Mouse (Mus musculus) left cerebral cortex, adult 2 months (tissue): ENCODE results near the gene Pmm1. TPM values are rescaled to one million over a fixed set of nuclear protein-coding genes. Genes with fewer than 3 reads are reported as not detected.

Experiments
- DNase-seq, 2 experiments: peaks; one replicate each; pipeline ENCODE4 v3.0.0; 2021 to 2022; ENCODE audit warnings: low spot score in 2 of 2, mixed read lengths in 1 of 2; ENCODE audit errors: extremely low spot score in 1 of 2
- H3K27ac ChIP-seq: fragments of 200-600 bp; 2 replicates; pipeline ENCODE4 v1.8.1; 2022
- H3K4me3 ChIP-seq: fragments of 200-600 bp; 2 replicates; pipeline ENCODE4 v1.8.1; 2022
- CTCF ChIP-seq: fragments of 200-600 bp; IDR thresholded peaks from 2 replicates; pipeline ENCODE4 v1.8.1; 2022; ENCODE audit warnings: antibody characterized with exemption, mild to moderate bottlenecking, moderate library complexity
- intact Hi-C: fragments of 180-260 bp; cut with DNase I; formaldehyde crosslinking; loops from one replicate; pipeline ENCODE4 v1.15.1; 2025
- total RNA-seq, 2 experiments: library from RNA; stranded (reverse); gene quantifications; 2 replicates each; pipeline ENCODE4 v1.2.3; 2021

Gene Pmm1
- total RNA-seq, 2 experiments from 2014 or later = 199 to 206 TPM

- DNase-seq = no peak
- H3K27ac ChIP-seq = no peak overlapping the region
- intact Hi-C loops = no loop called here
- no peak for TF ChIP-seq CTCF
- no peak overlapping the region for H3K4me3 ChIP-seq
Measured at GRCm38 (mm10) chr15:81954151-81954583, 6.6 kb downstream of the Pmm1 start.

GRCm38 (mm10) chr15:81952310-81952709, 8.4 kb downstream of the Pmm1 start:
- no peak overlapping the region for H3K27ac ChIP-seq
- no peak; the same call in none of the 2 replicates for TF ChIP-seq CTCF
- DNase-seq = no peak
- intact Hi-C loops = no loop called here
- H3K4me3 ChIP-seq = no peak overlapping the region

- Histone ChIP-seq H3K4me3 (no peak overlapping the region), H3K27ac (no peak overlapping the region)
- DNase-seq = no peak
- intact Hi-C loops = no loop called here
- no peak for TF ChIP-seq CTCF
Measured at GRCm38 (mm10) chr15:81951159-81951558, 9.6 kb downstream of the Pmm1 start.

GRCm38 (mm10) chr15:81950716-81951115, 10.0 kb downstream of the Pmm1 start:
- intact Hi-C loops = no loop called here
- no peak overlapping the region for H3K27ac ChIP-seq
- H3K4me3 ChIP-seq = no peak overlapping the region
- no peak for TF ChIP-seq CTCF
- DNase-seq = no peak

GRCm38 (mm10) chr15:81949476-81950131, 11.1 kb downstream of the Pmm1 start:
- Histone ChIP-seq H3K27ac (no peak overlapping the region), H3K4me3 (no peak overlapping the region)
- intact Hi-C loops = no loop called here
- DNase-seq = no peak
- no peak for TF ChIP-seq CTCF

GRCm38 (mm10) chr15:81949076-81949475, 11.7 kb downstream of the Pmm1 start:
- intact Hi-C loops = no loop called here
- no peak overlapping the region for H3K27ac ChIP-seq
- no peak for DNase-seq
- TF ChIP-seq CTCF = no peak
- no peak overlapping the region for H3K4me3 ChIP-seq

GRCm38 (mm10) chr15:81943176-81943749, 17.5 kb downstream of the Pmm1 start:
- intact Hi-C loops = no loop called here
- no peak overlapping the region for H3K4me3 ChIP-seq
- TF ChIP-seq CTCF = no peak
- H3K27ac ChIP-seq = no peak overlapping the region
- DNase-seq = no peak

- Histone ChIP-seq H3K4me3 (no peak overlapping the region), H3K27ac (no peak overlapping the region)
- TF ChIP-seq CTCF = peak; percentile 28
- DNase-seq = no peak
- intact Hi-C loops = no loop called here
Measured at GRCm38 (mm10) chr15:81941010-81941409, 19.7 kb downstream of the Pmm1 start.

- no peak overlapping the region for H3K27ac ChIP-seq
- no peak for DNase-seq
- TF ChIP-seq CTCF = no peak
- intact Hi-C loops = no loop called here
- no peak overlapping the region for H3K4me3 ChIP-seq
Measured at GRCm38 (mm10) chr15:81940219-81940618, 20.5 kb downstream of the Pmm1 start.

- no peak for DNase-seq
- Histone ChIP-seq H3K4me3 (no peak overlapping the region), H3K27ac (peak overlapping the region; percentile 19; the same call in 1 of the 2 replicates)
- no peak for TF ChIP-seq CTCF
- intact Hi-C loops = loop anchor here (2.0 kb wide), 2 partner anchors 17 to 51 kb away; no protein-coding TSS in a partner anchor
Measured at GRCm38 (mm10) chr15:81939774-81940173, 21.0 kb downstream of the Pmm1 start.

- Histone ChIP-seq H3K4me3 (no peak overlapping the region), H3K27ac (peak overlapping the region; percentile 19; the same call in 1 of the 2 replicates)
- TF ChIP-seq CTCF = no peak
- intact Hi-C loops = loop anchor here (2.0 kb wide), 2 partner anchors 18 to 52 kb away; no protein-coding TSS in a partner anchor
- DNase-seq = no peak
Measured at GRCm38 (mm10) chr15:81939157-81939715, 21.5 kb downstream of the Pmm1 start.

- peak; percentile 61 for TF ChIP-seq CTCF
- intact Hi-C loops = loop anchor here (2.0 kb wide), 2 partner anchors 19 to 53 kb away; no protein-coding TSS in a partner anchor
- H3K4me3 ChIP-seq = peak overlapping the region; percentile 64
- DNase-seq = no peak
- H3K27ac ChIP-seq = peak overlapping the region; percentile 87
Measured at GRCm38 (mm10) chr15:81938246-81938645, 22.5 kb downstream of the Pmm1 start.
